Mouse (Mus musculus): ENCODE measurements around the gene Vmn2r53. TPM values are rescaled to one million over a fixed set of nuclear protein-coding genes. Genes with fewer than 3 reads are reported as not detected.

Vmn2r53 gene
- under 0.01 TPM in 1 of 2 replicates, not detected in the other for polyA plus RNA-seq (2012; rRNA removed; ENCODE audit: low replicate concordance)

GRCm38 (mm10) chr7:12608688-12609087 lies at the start of gene Vmn2r53:
TSS of gene Vmn2r53 (minus strand) at chr7:12608788.

DNA sequence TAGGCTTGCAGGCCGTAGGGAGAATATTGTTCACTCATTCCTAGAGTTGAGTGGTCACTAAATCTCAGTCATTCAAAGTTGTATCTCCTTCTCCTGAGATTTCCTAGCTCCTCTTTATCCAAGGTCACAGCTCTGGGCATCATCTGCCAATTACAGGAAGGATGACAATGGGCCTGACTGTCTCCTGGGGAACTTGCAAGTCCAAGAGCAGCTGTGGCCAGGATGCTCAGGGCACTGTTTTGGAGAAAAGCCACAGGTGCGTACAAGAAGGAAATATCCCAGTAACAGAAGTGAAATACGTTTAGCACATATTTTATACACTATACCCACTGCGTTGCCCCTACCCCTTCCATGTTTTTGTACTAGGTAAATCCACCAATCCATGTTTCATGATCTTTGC lies 31.6 kb upstream of the Vmn2r53 start, which contains the start of gene Vmn2r54:
Vmn2r54 (minus strand) TSS at position 101 of the 400 bp plus-strand sequence.

Other genes with a start within 250 kb of the Vmn2r53 start
- gene Vmn1r84, start 239.5 kb downstream of the Vmn2r53 start, polyA plus RNA-seq (2012; rRNA removed; ENCODE audit: low replicate concordance), result not detected in 2 replicates
- gene Zfp551, start 186.0 kb downstream of the Vmn2r53 start, polyA plus RNA-seq (2012; rRNA removed; ENCODE audit: low replicate concordance), result 0.08 and 0.48 TPM in 2 replicates
- 1.0 and 2.1 TPM in 2 replicates for gene Zfp606, start 130.5 kb downstream of the Vmn2r53 start, polyA plus RNA-seq (2012; rRNA removed; ENCODE audit: low replicate concordance)
- not detected in 2 replicates for gene 2900092C05Rik, start 96.3 kb downstream of the Vmn2r53 start, polyA plus RNA-seq (2012; rRNA removed; ENCODE audit: low replicate concordance)
- gene Vmn2r54, start 31.5 kb upstream of the Vmn2r53 start, polyA plus RNA-seq (2012; rRNA removed; ENCODE audit: low replicate concordance), result not detected in 2 replicates
- not detected in 2 replicates for gene Vmn2r55, start 76.2 kb upstream of the Vmn2r53 start, polyA plus RNA-seq (2012; rRNA removed; ENCODE audit: low replicate concordance)
- not detected in 2 replicates for gene Vmn2r56, start 126.2 kb upstream of the Vmn2r53 start, polyA plus RNA-seq (2012; rRNA removed; ENCODE audit: low replicate concordance)
- 0.25 and 0.32 TPM in 2 replicates for gene Zscan18, start 194.8 kb upstream of the Vmn2r53 start, polyA plus RNA-seq (2012; rRNA removed; ENCODE audit: low replicate concordance)
- gene Zfp329, start 210.1 kb upstream of the Vmn2r53 start, polyA plus RNA-seq (2012; rRNA removed; ENCODE audit: low replicate concordance), result 0.04 and 0.11 TPM in 2 replicates
- gene Zfp110, start 226.0 kb upstream of the Vmn2r53 start, polyA plus RNA-seq (2012; rRNA removed; ENCODE audit: low replicate concordance), result 4.8 and 5.0 TPM in 2 replicates

All from duodenum, adult 2 months (tissue).